In genomic region chr6:113495071-113495675, GRCm38 (mm10) we compare ENCODE assay signal across 10 mouse cellular contexts. TPM values are rescaled to one million over a fixed set of nuclear protein-coding genes. Genes with fewer than 3 reads are reported as not detected.
DNase-seq lines count a peak whose midpoint lies in the region; ATAC-seq lines count a peak whose summit lies in the region.
"Had no signal": no experiment of that assay in that cellular context is flagged by ENCODE, and none has a peak within 500 bp of the region (broad histone marks: within the 10 kb centered on the region; RNA-seq: fewer than 3 reads in every experiment).

No protein-coding gene starts in this region.

- peak overlapping the region; percentile 48 for H3K4me3 ChIP-seq in limb, embryonic 13.5 days
- H3K4me3 ChIP-seq in stomach, embryonic 15.5 days (replicated peaks), result peak overlapping the region; percentile 43

- peak; percentile 50 for DNase-seq in gastrocnemius, postnatal 25 days
- DNase-seq in gastrocnemius, adult 8-10 months (ENCODE audit: low spot score in 2 of 2), result no peak
- peak; percentile 47 to 49 for DNase-seq in right cerebral cortex, postnatal 10 days (ENCODE audit: low spot score in 2 of 2)
- no peak for DNase-seq in right cerebral cortex, postnatal 36 days (ENCODE audit: low spot score in 2 of 2)
- DNase-seq in urinary bladder, postnatal 14 days (ENCODE audit: low spot score), result no peak
- no peak for DNase-seq in right cerebral cortex, adult 2 months (ENCODE audit: low spot score in 2 of 2)

- peaks cover 12% of the 10 kb centered on the region for H3K4me1 ChIP-seq in limb, embryonic 13.5 days
- H3K4me1 ChIP-seq in stomach, embryonic 15.5 days, result peaks cover 15% of the 10 kb centered on the region

- 38% methylated on average over 28 of the region's 28 CpGs for WGBS in limb, embryonic 13.5 days
- 39% methylated on average over 28 of the region's 28 CpGs for WGBS in stomach, embryonic 15.5 days

- peak overlapping the region; percentile 68 for H3K4me2 ChIP-seq in limb, embryonic 13.5 days (replicated peaks)
- peak overlapping the region; percentile 78 for H3K4me2 ChIP-seq in stomach, embryonic 15.5 days

- H3K27me3 ChIP-seq in limb, embryonic 13.5 days, result peaks cover 55% of the 10 kb centered on the region
- peaks cover 17% of the 10 kb centered on the region for H3K27me3 ChIP-seq in stomach, embryonic 15.5 days (replicated peaks)
- H3K27me3 ChIP-seq: CH12.LX had no signal

- ATAC-seq in limb, embryonic 13.5 days (ENCODE audit: low FRiP score, low read depth), result no peak
- ATAC-seq in stomach, embryonic 15.5 days (ENCODE audit: insufficient read depth, low FRiP score, low read depth), result no peak; the same call in 1 of the 2 replicates

- no peaks in the 10 kb centered on the region for H3K9me3 ChIP-seq in limb, embryonic 13.5 days
- H3K9me3 ChIP-seq in stomach, embryonic 15.5 days, result no peaks in the 10 kb centered on the region

- H3K9ac ChIP-seq in limb, embryonic 13.5 days, result peak overlapping the region; percentile 62
- no peak overlapping the region for H3K9ac ChIP-seq in stomach, embryonic 15.5 days

- H3K36me3 ChIP-seq in limb, embryonic 13.5 days, result no peaks in the 10 kb centered on the region
- no peaks in the 10 kb centered on the region; the same call in 1 of the 2 replicates for H3K36me3 ChIP-seq in stomach, embryonic 15.5 days

- H3K27ac ChIP-seq in limb, embryonic 13.5 days, result no peak overlapping the region
- no peak overlapping the region for H3K27ac ChIP-seq in stomach, embryonic 15.5 days

RNA-seq across cellular contexts. Expression of gene Prrt3, which starts 6.6 kb away (rescaled TPM):
- total RNA-seq in gastrocnemius, postnatal 25 days (2021), result under 1 TPM in 1 of 2 experiments, not detected in 1; 0.08 TPM
- not detected for total RNA-seq in gastrocnemius, adult 8-10 months (2022)
- 0.94 and 1.2 TPM in 2 replicates for polyA plus RNA-seq in limb, embryonic 13.5 days (2015; fragmentation: Nextera tagmentation; extraction: Ambion mirVana)
- polyA plus RNA-seq in stomach, embryonic 15.5 days (2015; fragmentation: Nextera tagmentation; extraction: Ambion mirVana), result 0.40 and 0.54 TPM in 2 replicates
- total RNA-seq: CH12.LX; common myeloid progenitor, adult 5-6 weeks had no signal

RNA-seq across cellular contexts. Expression of gene Creld1, which starts 12.1 kb away (rescaled TPM):
- total RNA-seq in gastrocnemius, postnatal 25 days (2021), result 10 to 100 TPM; 39.3 to 50.6 TPM
- total RNA-seq in gastrocnemius, adult 8-10 months (2022), result 10 to 100 TPM; 46.7 to 56.2 (median 49.2) TPM
- 14.9 and 17.1 TPM in 2 replicates for polyA plus RNA-seq in limb, embryonic 13.5 days (2015; fragmentation: Nextera tagmentation; extraction: Ambion mirVana)
- polyA plus RNA-seq in stomach, embryonic 15.5 days (2015; fragmentation: Nextera tagmentation; extraction: Ambion mirVana), result 23.2 and 23.3 TPM in 2 replicates

RNA-seq across cellular contexts. Expression of gene Il17rc, which starts 23.9 kb away (rescaled TPM):
- total RNA-seq in gastrocnemius, postnatal 25 days (2021), result 1 to 10 TPM; 6.0 to 8.0 TPM
- total RNA-seq in gastrocnemius, adult 8-10 months (2022), result 1 to 10 TPM; 3.9 to 7.5 (median 4.7) TPM
- 9.9 and 10.5 TPM in 2 replicates for polyA plus RNA-seq in limb, embryonic 13.5 days (2015; fragmentation: Nextera tagmentation; extraction: Ambion mirVana)
- polyA plus RNA-seq in stomach, embryonic 15.5 days (2015; fragmentation: Nextera tagmentation; extraction: Ambion mirVana), result 26.4 and 26.7 TPM in 2 replicates
- total RNA-seq: CH12.LX had no signal

RNA-seq across cellular contexts. Expression of gene Emc3, which starts 36.3 kb away (rescaled TPM):
- 10 to 100 TPM; 50.3 to 66.7 TPM for total RNA-seq in gastrocnemius, postnatal 25 days (2021)
- total RNA-seq in gastrocnemius, adult 8-10 months (2022), result 10 to 100 TPM; 51.5 to 58.0 (median 55.0) TPM
- polyA plus RNA-seq in limb, embryonic 13.5 days (2015; fragmentation: Nextera tagmentation; extraction: Ambion mirVana), result 94.0 and 98.4 TPM in 2 replicates
- polyA plus RNA-seq in stomach, embryonic 15.5 days (2015; fragmentation: Nextera tagmentation; extraction: Ambion mirVana), result 88.5 and 94.7 TPM in 2 replicates

RNA-seq across cellular contexts. Expression of gene Fancd2, which starts 36.3 kb away (rescaled TPM):
- total RNA-seq in gastrocnemius, postnatal 25 days (2021), result under 1 TPM; 0.41 to 0.56 TPM
- under 1 TPM in 3 of 4 experiments, not detected in 1; 0.07 to 0.24 (median 0.24) TPM for total RNA-seq in gastrocnemius, adult 8-10 months (2022)
- 11.6 and 11.7 TPM in 2 replicates for polyA plus RNA-seq in limb, embryonic 13.5 days (2015; fragmentation: Nextera tagmentation; extraction: Ambion mirVana)
- 8.1 and 9.7 TPM in 2 replicates for polyA plus RNA-seq in stomach, embryonic 15.5 days (2015; fragmentation: Nextera tagmentation; extraction: Ambion mirVana)

Comparison
In these comparisons a context has a peak if more than half of its experiments do, and no peak if none do; other contexts are left out.
1. DNase-seq: peak in gastrocnemius, postnatal 25 days (single experiment) and right cerebral cortex, postnatal 10 days (2 of 2); none in gastrocnemius, adult 8-10 months (0 of 2), right cerebral cortex, postnatal 36 days (0 of 2), urinary bladder, postnatal 14 days (single experiment) and right cerebral cortex, adult 2 months (0 of 2).